Mouse (Mus musculus): ENCODE measurements around the gene Cadps2. TPM values are rescaled to one million over a fixed set of nuclear protein-coding genes. Genes with fewer than 3 reads are reported as not detected.

Gene Cadps2
- polyA plus RNA-seq, 1 experiment from 2014 or later: 2.6 TPM

GRCm38 (mm10) chr6:23251431-23251830 lies 587.8 kb downstream of the Cadps2 start:
- WGBS: 5% methylated on average over 3 of the region's 3 CpGs
- peaks cover 36% of the 10 kb centered on the region for H3K4me1 ChIP-seq
- peaks cover 98% of the 10 kb centered on the region for H3K27me3 ChIP-seq (ENCODE audit: low read depth, poor library complexity, severe bottlenecking)
- DNase-seq (ENCODE audit: low spot score): no peak
- no peak overlapping the region for H3K27ac ChIP-seq
- H3K9me3 ChIP-seq (replicated peaks): no peaks in the 10 kb centered on the region
- no peaks in the 10 kb centered on the region for H3K36me3 ChIP-seq
- H3K4me3 ChIP-seq: no peak overlapping the region

GRCm38 (mm10) chr6:23250288-23250955 lies 588.8 kb downstream of the Cadps2 start:
- Histone ChIP-seq H3K4me3 (no peak overlapping the region), H3K36me3 (no peaks in the 10 kb centered on the region), H3K27me3 (ENCODE audit: low read depth, poor library complexity, severe bottlenecking) (peaks cover 98% of the 10 kb centered on the region), H3K4me1 (peaks cover 36% of the 10 kb centered on the region), H3K9me3 (replicated peaks) (no peaks in the 10 kb centered on the region), H3K27ac (no peak overlapping the region)
- DNase-seq (ENCODE audit: low spot score): peak; percentile 58
- under 1% methylated on average over 22 of the region's 22 CpGs for WGBS

GRCm38 (mm10) chr6:23249616-23250287 lies 589.5 kb downstream of the Cadps2 start:
- H3K9me3 ChIP-seq (replicated peaks): no peaks in the 10 kb centered on the region
- DNase-seq (ENCODE audit: low spot score): peak; percentile 77
- peaks cover 36% of the 10 kb centered on the region for H3K4me1 ChIP-seq
- H3K4me3 ChIP-seq: peak overlapping the region; percentile 52
- 0 out of 2 replicates have a peak overlapping the region, but pooled peaks have one; percentile 10 for H3K27ac ChIP-seq
- H3K36me3 ChIP-seq: no peaks in the 10 kb centered on the region
- H3K27me3 ChIP-seq (ENCODE audit: low read depth, poor library complexity, severe bottlenecking): peaks cover 98% of the 10 kb centered on the region
- under 1% methylated on average over 29 of the region's 29 CpGs for WGBS

- peak; percentile 62 for DNase-seq (ENCODE audit: low spot score)
- H3K9me3 ChIP-seq (replicated peaks): no peaks in the 10 kb centered on the region
- H3K4me1 ChIP-seq: peaks cover 35% of the 10 kb centered on the region
- peaks cover 98% of the 10 kb centered on the region for H3K27me3 ChIP-seq (ENCODE audit: low read depth, poor library complexity, severe bottlenecking)
- H3K27ac ChIP-seq: 0 out of 2 replicates have a peak overlapping the region, but pooled peaks have one; percentile 10
- WGBS: under 1% methylated on average over 24 of the region's 24 CpGs
- H3K4me3 ChIP-seq: peak overlapping the region; percentile 52
- H3K36me3 ChIP-seq: no peaks in the 10 kb centered on the region
Observed at GRCm38 (mm10) chr6:23249053-23249401, 590.2 kb downstream of the Cadps2 start.

- peak; percentile 53 for DNase-seq (ENCODE audit: low spot score)
- Histone ChIP-seq H3K27ac (0 out of 2 replicates have a peak within 1 kb of the TSS, but pooled peaks have one; percentile 10), H3K27me3 (ENCODE audit: low read depth, poor library complexity, severe bottlenecking) (peaks cover 98% of the 10 kb centered on the region), H3K4me3 (peak within 1 kb of the TSS; percentile 52), H3K9me3 (replicated peaks) (no peaks in the 10 kb centered on the region), H3K4me1 (peaks cover 30% of the 10 kb centered on the region), H3K36me3 (no peaks in the 10 kb centered on the region)
- WGBS: under 1% methylated on average over 31 of the region's 31 CpGs
Observed at GRCm38 (mm10) chr6:23248313-23249052, 590.7 kb downstream of the Cadps2 start, which contains the start of gene Fezf1. Fezf1 (minus strand) TSS chr6:23248362.

GRCm38 (mm10) chr6:23247512-23248312 lies 591.5 kb downstream of the Cadps2 start:
- WGBS: under 1% methylated on average over 61 of the region's 61 CpGs
- H3K27ac ChIP-seq: no peak overlapping the region
- H3K4me3 ChIP-seq: peak overlapping the region; percentile 52
- DNase-seq (ENCODE audit: low spot score): peak; percentile 70
- H3K9me3 ChIP-seq (replicated peaks): no peaks in the 10 kb centered on the region
- H3K4me1 ChIP-seq: peaks cover 28% of the 10 kb centered on the region
- peaks cover 98% of the 10 kb centered on the region for H3K27me3 ChIP-seq (ENCODE audit: low read depth, poor library complexity, severe bottlenecking)
- no peaks in the 10 kb centered on the region for H3K36me3 ChIP-seq

GRCm38 (mm10) chr6:23246790-23247511 lies 592.3 kb downstream of the Cadps2 start:
- WGBS: under 1% methylated on average over 23 of the region's 23 CpGs

GRCm38 (mm10) chr6:23246061-23246789 lies 593.0 kb downstream of the Cadps2 start:
- H3K4me1 ChIP-seq: peaks cover 28% of the 10 kb centered on the region
- H3K27me3 ChIP-seq (ENCODE audit: low read depth, poor library complexity, severe bottlenecking): peaks cover 98% of the 10 kb centered on the region
- 4% methylated on average over 17 of the region's 17 CpGs for WGBS
- H3K36me3 ChIP-seq: no peaks in the 10 kb centered on the region
- no peak overlapping the region for H3K4me3 ChIP-seq
- DNase-seq (ENCODE audit: low spot score): no peak
- H3K9me3 ChIP-seq (replicated peaks): no peaks in the 10 kb centered on the region
- no peak overlapping the region for H3K27ac ChIP-seq

More at GRCm38 (mm10) chr6:23246790-23247511, 592.3 kb downstream of the Cadps2 start:
- H3K36me3 ChIP-seq: no peaks in the 10 kb centered on the region
- H3K27me3 ChIP-seq (ENCODE audit: low read depth, poor library complexity, severe bottlenecking): peaks cover 98% of the 10 kb centered on the region
- peak overlapping the region; percentile 52 for H3K4me3 ChIP-seq
- H3K4me1 ChIP-seq: peaks cover 28% of the 10 kb centered on the region
- H3K9me3 ChIP-seq (replicated peaks): no peaks in the 10 kb centered on the region
- no peak overlapping the region for H3K27ac ChIP-seq
- DNase-seq (ENCODE audit: low spot score): peak; percentile 37

- Histone ChIP-seq H3K36me3 (no peaks in the 10 kb centered on the region), H3K4me3 (no peak overlapping the region), H3K27me3 (ENCODE audit: low read depth, poor library complexity, severe bottlenecking) (peaks cover 99% of the 10 kb centered on the region), H3K27ac (no peak overlapping the region), H3K9me3 (replicated peaks) (no peaks in the 10 kb centered on the region), H3K4me1 (peaks cover 28% of the 10 kb centered on the region)
- DNase-seq (ENCODE audit: low spot score): peak; percentile 63
- under 1% methylated on average over 23 of the region's 23 CpGs for WGBS
Observed at GRCm38 (mm10) chr6:23245545-23246011, 593.6 kb downstream of the Cadps2 start.

- H3K36me3 ChIP-seq: no peaks in the 10 kb centered on the region
- DNase-seq (ENCODE audit: low spot score): no peak
- no peaks in the 10 kb centered on the region for H3K9me3 ChIP-seq (replicated peaks)
- H3K4me1 ChIP-seq: peaks cover 28% of the 10 kb centered on the region
- peaks cover 94% of the 10 kb centered on the region for H3K27me3 ChIP-seq (ENCODE audit: low read depth, poor library complexity, severe bottlenecking)
- WGBS: 14% methylated on average over 9 of the region's 9 CpGs
- no peak overlapping the region for H3K27ac ChIP-seq
- H3K4me3 ChIP-seq: no peak overlapping the region
Observed at GRCm38 (mm10) chr6:23245121-23245520, 594.1 kb downstream of the Cadps2 start.

Measured in limb, embryonic 10.5 days (tissue).